Mouse (Mus musculus): ENCODE results near the gene Ptpre.

DNA sequence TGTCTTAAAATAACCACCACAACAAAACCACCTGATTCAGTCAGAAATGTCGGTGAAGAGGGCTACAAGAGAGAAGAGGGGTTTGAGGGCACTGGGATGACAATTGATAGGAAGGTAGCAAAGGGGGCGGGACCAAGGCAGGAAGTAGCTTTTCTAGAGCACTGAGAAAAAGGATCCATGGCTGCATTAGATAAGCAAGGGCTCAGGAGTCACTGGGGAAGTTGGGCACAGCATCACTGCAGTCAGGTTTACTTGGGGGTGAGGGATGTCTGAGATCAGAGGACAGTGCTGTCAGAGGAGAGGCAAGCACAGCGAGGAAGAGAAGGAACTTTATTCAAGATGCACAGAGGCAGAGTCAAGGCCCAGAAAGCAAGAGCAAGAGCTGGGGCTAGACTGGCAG is 1.4 kb upstream of the Ptpre start:
- TF ChIP-seq CTCF (IDR thresholded peaks at IDR 0.05; ENCODE audit: low read depth, low read length) (no peak), TAL1 (conservative IDR thresholded peaks at IDR 0.05; ENCODE audit: low read depth, low read length) (no peak), POLR2AphosphoS5 (IDR thresholded peaks at IDR 0.05; ENCODE audit: insufficient replicate concordance, low read depth, low read length) (no peak), GATA1 (IDR thresholded peaks at IDR 0.05; ENCODE audit: borderline replicate concordance, low read length) (no peak), GATA2 (IDR thresholded peaks at IDR 0.05; ENCODE audit: borderline replicate concordance, low read depth, low read length) (no peak)
